ENCODE assay signal across 8 mouse cellular contexts in genomic region chrX:123103291-123104260, GRCm38 (mm10). TPM values are rescaled to one million over a fixed set of nuclear protein-coding genes. Genes with fewer than 3 reads are reported as not detected.
A peak's percentile ranks its signal among the peaks of the same experiment; 100 is the strongest.
DNase-seq lines count a peak whose midpoint lies in the region; ATAC-seq and TF ChIP-seq lines count a peak whose summit lies in the region.

Gene Cldn34c1, plus strand, starts transcription at chrX:123103495.

- peak; percentile 47 to 49; a peak in 2 of 4 replicates for TF ChIP-seq POLR2A in MEL (IDR thresholded peaks at IDR 0.05; ENCODE audit: control insufficient read depth in 1 of 2, insufficient read depth in 1 of 2, low read depth in 1 of 2, low read length in 2 of 2, poor library complexity in 1 of 2)
- no peak for TF ChIP-seq POLR2A in cerebellum, adult 2 months (IDR thresholded peaks at IDR 0.05; ENCODE audit: borderline replicate concordance, insufficient read depth, low read length)

- no peaks in the 10 kb centered on the region; the same call in 1 of the 2 replicates for H3K79me2 ChIP-seq in MEL (ENCODE audit: control insufficient read depth, insufficient read depth, low read length, poor library complexity)

- intact Hi-C loops in heart, postnatal 25 days (cut with DNase I), result no loop called here

- no peak for TF ChIP-seq CTCF in MEL (IDR thresholded peaks at IDR 0.05 in 2 of 3, conservative IDR thresholded peaks at IDR 0.05 in 1 of 3; ENCODE audit: control insufficient read depth in 1 of 3, insufficient read depth in 1 of 3, low read depth in 2 of 3, low read length in 3 of 3, poor library complexity in 1 of 3, severe bottlenecking in 1 of 3)
- no peak for TF ChIP-seq CTCF in cerebellum, adult 2 months (IDR thresholded peaks at IDR 0.05; ENCODE audit: borderline replicate concordance, insufficient read depth, low read depth, low read length)
- no peak for TF ChIP-seq CTCF in liver, postnatal 0 days (IDR thresholded peaks at IDR 0.05; ENCODE audit: low read depth)
- no peak for TF ChIP-seq CTCF in stomach, postnatal 0 days (IDR thresholded peaks at IDR 0.05; ENCODE audit: low read depth)

- H3K27me3 ChIP-seq in MEL (ENCODE audit: control insufficient read depth in 1 of 2, insufficient read depth in 2 of 2, low read length in 2 of 2), result no peaks in the 10 kb centered on the region
- H3K27me3 ChIP-seq in cerebellum, adult 2 months (ENCODE audit: control insufficient read depth, insufficient read depth, low read length), result no peaks in the 10 kb centered on the region
- no peaks in the 10 kb centered on the region for H3K27me3 ChIP-seq in forebrain, embryonic 16.5 days (replicated peaks; ENCODE audit: control insufficient read depth, insufficient read depth, low read length)
- no peaks in the 10 kb centered on the region for H3K27me3 ChIP-seq in liver, postnatal 0 days (ENCODE audit: insufficient read depth, low read length)
- no peaks in the 10 kb centered on the region for H3K27me3 ChIP-seq in neural tube, embryonic 13.5 days
- H3K27me3 ChIP-seq in stomach, postnatal 0 days (ENCODE audit: control insufficient read depth, insufficient read depth, low read length), result no peaks in the 10 kb centered on the region

- DNase-seq in MEL (ENCODE audit: low read depth, low spot score), result peak; percentile 97
- peak; percentile 84 to 85 for DNase-seq in cerebellum, adult 2 months
- peak; percentile 81 for DNase-seq in heart, postnatal 25 days (ENCODE audit: low spot score)
- peak; percentile 64 to 77 for DNase-seq in layer of hippocampus, adult 18-20 months (ENCODE audit: low spot score in 2 of 2)
- peak; percentile 84 for DNase-seq in liver, postnatal 0 days
- DNase-seq in stomach, postnatal 0 days (ENCODE audit: low spot score), result peak; percentile 73

- H3K9ac ChIP-seq in MEL (ENCODE audit: control insufficient read depth, low read depth, low read length, poor library complexity, severe bottlenecking), result peak within 1 kb of the TSS; percentile 83
- peak within 1 kb of the TSS; percentile 78 for H3K9ac ChIP-seq in forebrain, embryonic 16.5 days (replicated peaks; ENCODE audit: low read depth, low read length)
- H3K9ac ChIP-seq in liver, postnatal 0 days (replicated peaks), result peak within 1 kb of the TSS; percentile 63
- peak within 1 kb of the TSS; percentile 81 for H3K9ac ChIP-seq in neural tube, embryonic 13.5 days
- peak within 1 kb of the TSS; percentile 57 for H3K9ac ChIP-seq in stomach, postnatal 0 days (ENCODE audit: low read length)

- TF ChIP-seq EP300 in MEL (IDR thresholded peaks at IDR 0.05; ENCODE audit: low read depth in 1 of 2, low read length in 2 of 2), result peak in 1 of 2 experiments; percentile 65; a peak in 3 of 4 replicates
- TF ChIP-seq EP300 in liver, postnatal 0 days (IDR thresholded peaks at IDR 0.05; ENCODE audit: low read depth), result no peak
- no peak for TF ChIP-seq EP300 in stomach, postnatal 0 days (optimal IDR thresholded peaks at IDR 0.05)

- peak within 1 kb of the TSS; percentile 94 for H3K27ac ChIP-seq in MEL (ENCODE audit: control insufficient read depth, low read depth, low read length)
- H3K27ac ChIP-seq in cerebellum, adult 2 months (ENCODE audit: insufficient read depth, low read length), result peak within 1 kb of the TSS; percentile 86
- peak within 1 kb of the TSS; percentile 96 for H3K27ac ChIP-seq in forebrain, embryonic 16.5 days (ENCODE audit: low read length)
- peak within 1 kb of the TSS; percentile 72 for H3K27ac ChIP-seq in liver, postnatal 0 days (ENCODE audit: low read depth)
- H3K27ac ChIP-seq in neural tube, embryonic 13.5 days (replicated peaks), result peak within 1 kb of the TSS; percentile 97
- H3K27ac ChIP-seq in stomach, postnatal 0 days (replicated peaks), result peak within 1 kb of the TSS; percentile 85

- peak; percentile 98 for ATAC-seq in forebrain, embryonic 16.5 days
- ATAC-seq in liver, postnatal 0 days, result peak; percentile 98
- peak; percentile 99 for ATAC-seq in neural tube, embryonic 13.5 days (ENCODE audit: low read depth)
- peak; percentile 97 for ATAC-seq in stomach, postnatal 0 days (ENCODE audit: low FRiP score, low TSS enrichment)

- peaks cover 0 to 9% of the 10 kb centered on the region in 2 experiments; a peak in 1 of 4 replicates for H3K4me1 ChIP-seq in MEL (ENCODE audit: control insufficient read depth in 1 of 2, insufficient read depth in 2 of 2, low read length in 2 of 2)
- no peaks in the 10 kb centered on the region for H3K4me1 ChIP-seq in cerebellum, adult 2 months (ENCODE audit: control insufficient read depth, insufficient read depth, low read length)
- H3K4me1 ChIP-seq in forebrain, embryonic 16.5 days (replicated peaks; ENCODE audit: control insufficient read depth, insufficient read depth, low read length), result no peaks in the 10 kb centered on the region
- no peaks in the 10 kb centered on the region for H3K4me1 ChIP-seq in liver, postnatal 0 days (ENCODE audit: insufficient read depth)
- no peaks in the 10 kb centered on the region for H3K4me1 ChIP-seq in neural tube, embryonic 13.5 days (replicated peaks)
- no peaks in the 10 kb centered on the region for H3K4me1 ChIP-seq in stomach, postnatal 0 days (replicated peaks; ENCODE audit: control insufficient read depth, insufficient read depth)

- peak within 1 kb of the TSS; percentile 49 for H3K4me2 ChIP-seq in forebrain, embryonic 16.5 days (ENCODE audit: low read length)
- H3K4me2 ChIP-seq in liver, postnatal 0 days (ENCODE audit: low read depth, low read length), result peak within 1 kb of the TSS; percentile 64
- H3K4me2 ChIP-seq in neural tube, embryonic 13.5 days, result peak within 1 kb of the TSS; percentile 52
- peak within 1 kb of the TSS; percentile 49 for H3K4me2 ChIP-seq in stomach, postnatal 0 days (replicated peaks; ENCODE audit: low read depth)

- peak within 1 kb of the TSS; percentile 80 to 92 for H3K4me3 ChIP-seq in MEL (ENCODE audit: control insufficient read depth in 1 of 2, insufficient read depth in 1 of 2, low read depth in 2 of 2, low read length in 2 of 2)
- peak within 1 kb of the TSS; percentile 74 for H3K4me3 ChIP-seq in cerebellum, adult 2 months (replicated peaks; ENCODE audit: insufficient read depth, low read depth, low read length)
- H3K4me3 ChIP-seq in forebrain, embryonic 16.5 days (replicated peaks; ENCODE audit: low read length), result peak within 1 kb of the TSS; percentile 61
- peak within 1 kb of the TSS; percentile 70 for H3K4me3 ChIP-seq in liver, postnatal 0 days (ENCODE audit: low read depth, low read length)
- peak within 1 kb of the TSS; percentile 55 for H3K4me3 ChIP-seq in neural tube, embryonic 13.5 days
- H3K4me3 ChIP-seq in stomach, postnatal 0 days (ENCODE audit: low read depth, low read length), result peak within 1 kb of the TSS; percentile 49

- WGBS in cerebellum, adult 2 months, result 7% methylated on average over 64 of the region's 66 CpGs
- WGBS in forebrain, embryonic 16.5 days, result 12% methylated on average over 58 of the region's 66 CpGs
- 10% methylated on average over 50 of the region's 66 CpGs for WGBS in liver, postnatal 0 days (ENCODE audit: insufficient replicate concordance)
- 8% methylated on average over 65 of the region's 66 CpGs for WGBS in neural tube, embryonic 13.5 days
- WGBS in stomach, postnatal 0 days, result 8% methylated on average over 49 of the region's 66 CpGs

- no peaks in the 10 kb centered on the region for H3K36me3 ChIP-seq in MEL (ENCODE audit: control insufficient read depth in 1 of 2, insufficient read depth in 2 of 2, low read length in 2 of 2)
- H3K36me3 ChIP-seq in forebrain, embryonic 16.5 days (ENCODE audit: control insufficient read depth, insufficient read depth), result no peaks in the 10 kb centered on the region
- H3K36me3 ChIP-seq in liver, postnatal 0 days (replicated peaks; ENCODE audit: insufficient read depth, low read length), result no peaks in the 10 kb centered on the region
- no peaks in the 10 kb centered on the region for H3K36me3 ChIP-seq in neural tube, embryonic 13.5 days
- H3K36me3 ChIP-seq in stomach, postnatal 0 days (ENCODE audit: control insufficient read depth, insufficient read depth, low read length), result no peaks in the 10 kb centered on the region

- TF ChIP-seq RAD21 in MEL (IDR thresholded peaks at IDR 0.05; ENCODE audit: low read depth, low read length), result no peak

- no peaks in the 10 kb centered on the region for H3K9me3 ChIP-seq in MEL (replicated peaks; ENCODE audit: insufficient read depth, low read length)
- H3K9me3 ChIP-seq in forebrain, embryonic 16.5 days (ENCODE audit: control insufficient read depth, low read length), result no peaks in the 10 kb centered on the region
- H3K9me3 ChIP-seq in liver, postnatal 0 days (ENCODE audit: low read length), result no peaks in the 10 kb centered on the region
- H3K9me3 ChIP-seq in neural tube, embryonic 13.5 days, result no peaks in the 10 kb centered on the region
- H3K9me3 ChIP-seq in stomach, postnatal 0 days (ENCODE audit: control insufficient read depth, low read length), result no peaks in the 10 kb centered on the region

TF ChIP-seq in MEL, 35 proteins besides CTCF, POLR2A, EP300 and RAD21 (continues in another document):
- TF ChIP-seq TBP (IDR thresholded peaks at IDR 0.05; ENCODE audit: low read depth, low read length) (peak; percentile 48; the same call in 1 of the 2 replicates), MXI1 (IDR thresholded peaks at IDR 0.05; ENCODE audit: low read depth, low read length) (peak; percentile 40; the same call in 1 of the 2 replicates), HCFC1 (IDR thresholded peaks at IDR 0.05; ENCODE audit: low read depth, low read length) (peak; percentile 14), MYB (IDR thresholded peaks at IDR 0.05; ENCODE audit: low read depth, low read length) (no peak), POLR2AphosphoS5 (IDR thresholded peaks at IDR 0.05; ENCODE audit: borderline replicate concordance, low read depth, low read length) (no peak), TCF12 (IDR thresholded peaks at IDR 0.05; ENCODE audit: low read depth, low read length) (peak; percentile 68), ELF1 (IDR thresholded peaks at IDR 0.05; ENCODE audit: low read depth, low read length) (0 out of 2 replicates have a peak, but pooled peaks have one; percentile 15), USF2 (IDR thresholded peaks at IDR 0.05; ENCODE audit: borderline replicate concordance in 1 of 2, insufficient read depth in 1 of 2, low read depth in 1 of 2, low read length in 2 of 2) (no peak), MAX (IDR thresholded peaks at IDR 0.05; ENCODE audit: low read length) (no peak; the same call in 1 of the 2 replicates), POLR2AphosphoS2 (IDR thresholded peaks at IDR 0.05; ENCODE audit: low read length) (peak; percentile 31; the same call in 1 of the 2 replicates)

RNA-seq across cellular contexts. Expression of gene Cldn34c1, which starts in this region (rescaled TPM):
- 3.1 and 3.6 TPM in 2 replicates for total RNA-seq in MEL (2012; rRNA removed)
- 1 to 10 TPM in 1 of 2 experiments, not detected in 1; 6.8 TPM for polyA plus RNA-seq in MEL (2012; ENCODE audit: insufficient read depth in 1 of 2, insufficient read length in 2 of 2, low read depth in 1 of 2, low replicate concordance in 2 of 2, missing spikeins in 1 of 2)
- 6.6 and 6.8 TPM in 2 replicates for polyA plus RNA-seq in cerebellum, adult 2 months (2012; rRNA removed)
- 30.3 and 35.7 TPM in 2 replicates for polyA plus RNA-seq in forebrain, embryonic 16.5 days (2015; fragmentation: Nextera tagmentation; extraction: Ambion mirVana)
- 1 to 10 TPM; 2.3 to 3.7 TPM for total RNA-seq in heart, postnatal 25 days (2021)
- 1 to 10 TPM; 4.1 to 5.0 TPM for total RNA-seq in layer of hippocampus, adult 18-20 months (2021)
- polyA plus RNA-seq in liver, postnatal 0 days (2015; fragmentation: Nextera tagmentation; extraction: Ambion mirVana), result 2.8 TPM in 2 replicates
- polyA plus RNA-seq in neural tube, embryonic 13.5 days (2015; fragmentation: Nextera tagmentation; extraction: Ambion mirVana), result 40.6 and 44.4 TPM in 2 replicates
- 4.8 and 5.5 TPM in 2 replicates for polyA plus RNA-seq in stomach, postnatal 0 days (2015; fragmentation: Nextera tagmentation; extraction: Ambion mirVana)

Comparison
In these comparisons a context has a peak if more than half of its experiments do, and no peak if none do; other contexts are left out.
1. Peak in every context shown above with its lines: DNase-seq, ATAC-seq, H3K4me3 ChIP-seq and H3K27ac ChIP-seq.